Mouse (Mus musculus): ENCODE data around the gene Pigh. TPM values are rescaled to one million over a fixed set of nuclear protein-coding genes. Genes with fewer than 3 reads are reported as not detected.
A peak's percentile ranks its signal among the peaks of the same experiment; 100 is the strongest.

The Pigh gene
- polyA plus RNA-seq, 1 experiment from 2014 or later = 35.0 TPM

DNA sequence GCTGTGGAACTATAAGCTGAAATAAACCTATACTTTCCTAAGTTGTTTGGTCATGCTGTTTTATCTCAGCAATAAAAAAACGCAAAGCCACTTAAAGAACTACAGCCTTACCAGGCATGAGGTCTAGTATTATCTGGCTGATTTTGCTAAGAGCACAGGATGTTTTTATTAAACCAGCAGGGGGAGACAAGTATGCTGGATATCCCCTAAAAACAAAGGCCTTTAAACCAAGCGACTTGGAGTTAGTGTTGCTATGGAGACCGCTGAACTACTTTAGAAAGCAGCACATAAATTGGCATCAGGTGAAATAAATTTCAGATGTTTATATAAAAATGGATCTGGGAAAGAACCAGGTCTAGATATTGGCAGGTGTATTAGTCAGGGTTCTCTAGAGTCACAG, 33.4 kb upstream of the Pigh start:
- 40% methylated on average over 3 of the region's 3 CpGs for WGBS
- no peak overlapping the region for H3K4me3 ChIP-seq (replicated peaks; ENCODE audit: low read length)
- H3K27ac ChIP-seq (ENCODE audit: low read length) = no peak overlapping the region
- H3K9me3 ChIP-seq (replicated peaks; ENCODE audit: control insufficient read depth, low read length) = no peaks in the 10 kb centered on the region
- H3K27me3 ChIP-seq (ENCODE audit: control insufficient read depth, insufficient read depth, low read length) = no peaks in the 10 kb centered on the region
- H3K4me2 ChIP-seq (ENCODE audit: low read depth, low read length) = no peak overlapping the region
- ATAC-seq (ENCODE audit: insufficient read depth, low FRiP score) = no peak
- H3K4me1 ChIP-seq (ENCODE audit: control insufficient read depth, insufficient read depth, low read length) = no peaks in the 10 kb centered on the region
- H3K36me3 ChIP-seq (ENCODE audit: control insufficient read depth, insufficient read depth, low read length) = no peaks in the 10 kb centered on the region
- H3K9ac ChIP-seq (ENCODE audit: low read length) = no peak overlapping the region

DNA sequence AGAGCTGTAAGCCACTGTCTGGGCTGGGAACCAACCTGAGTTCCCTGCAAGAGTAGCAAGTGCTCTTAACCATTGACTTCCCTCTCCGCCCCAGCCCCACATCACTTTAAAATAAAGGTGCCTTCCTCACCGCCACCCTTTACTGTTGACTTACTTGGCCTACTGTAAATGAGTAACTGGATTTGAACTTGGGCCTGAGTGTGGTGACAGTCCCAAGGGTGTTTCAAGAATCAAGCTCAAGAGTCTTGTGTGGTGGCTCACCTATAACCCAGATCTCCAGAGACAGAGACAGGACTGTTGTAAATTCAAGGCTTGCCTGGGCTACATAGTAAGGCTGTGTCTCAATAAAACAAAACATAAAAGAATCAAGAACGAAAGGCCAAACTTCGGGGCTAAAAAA, 29.5 kb upstream of the Pigh start:
- WGBS = 81% methylated on average over 4 of the region's 4 CpGs
- H3K36me3 ChIP-seq (ENCODE audit: control insufficient read depth, insufficient read depth, low read length) = no peaks in the 10 kb centered on the region
- no peaks in the 10 kb centered on the region for H3K4me1 ChIP-seq (ENCODE audit: control insufficient read depth, insufficient read depth, low read length)
- no peaks in the 10 kb centered on the region for H3K27me3 ChIP-seq (ENCODE audit: control insufficient read depth, insufficient read depth, low read length)
- ATAC-seq (ENCODE audit: insufficient read depth, low FRiP score) = no peak
- H3K4me2 ChIP-seq (ENCODE audit: low read depth, low read length) = no peak overlapping the region
- no peak overlapping the region for H3K9ac ChIP-seq (ENCODE audit: low read length)
- H3K27ac ChIP-seq (ENCODE audit: low read length) = no peak overlapping the region
- no peaks in the 10 kb centered on the region for H3K9me3 ChIP-seq (replicated peaks; ENCODE audit: control insufficient read depth, low read length)
- no peak overlapping the region for H3K4me3 ChIP-seq (replicated peaks; ENCODE audit: low read length)

DNA sequence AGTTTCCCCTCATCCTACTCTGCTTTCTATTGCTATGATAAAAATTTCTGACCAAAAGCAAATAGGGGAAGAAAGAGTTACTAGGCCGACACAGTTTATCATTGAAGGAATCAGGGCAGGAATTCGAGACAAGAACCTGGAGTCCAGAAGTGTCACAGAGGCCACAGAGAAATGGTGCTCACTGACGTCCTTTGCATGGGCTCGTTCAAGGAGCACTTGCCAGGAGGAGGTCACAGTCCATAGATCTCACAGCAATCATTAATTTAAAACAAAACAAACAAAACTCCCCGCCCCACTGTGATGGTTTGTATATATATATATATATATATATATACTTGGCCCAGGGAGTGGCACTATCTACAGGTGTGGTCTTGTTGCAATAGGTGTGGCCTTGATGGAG, 15.9 kb upstream of the Pigh start:
- 60% methylated on average over 5 of the region's 5 CpGs for WGBS
- Histone ChIP-seq H3K9me3 (replicated peaks; ENCODE audit: control insufficient read depth, low read length) (no peaks in the 10 kb centered on the region), H3K4me1 (ENCODE audit: control insufficient read depth, insufficient read depth, low read length) (no peaks in the 10 kb centered on the region), H3K27ac (ENCODE audit: low read length) (no peak overlapping the region), H3K36me3 (ENCODE audit: control insufficient read depth, insufficient read depth, low read length) (no peaks in the 10 kb centered on the region), H3K9ac (ENCODE audit: low read length) (no peak overlapping the region), H3K4me3 (replicated peaks; ENCODE audit: low read length) (no peak overlapping the region), H3K4me2 (ENCODE audit: low read depth, low read length) (no peak overlapping the region), H3K27me3 (ENCODE audit: control insufficient read depth, insufficient read depth, low read length) (no peaks in the 10 kb centered on the region)
- no peak for ATAC-seq (ENCODE audit: insufficient read depth, low FRiP score)

DNA sequence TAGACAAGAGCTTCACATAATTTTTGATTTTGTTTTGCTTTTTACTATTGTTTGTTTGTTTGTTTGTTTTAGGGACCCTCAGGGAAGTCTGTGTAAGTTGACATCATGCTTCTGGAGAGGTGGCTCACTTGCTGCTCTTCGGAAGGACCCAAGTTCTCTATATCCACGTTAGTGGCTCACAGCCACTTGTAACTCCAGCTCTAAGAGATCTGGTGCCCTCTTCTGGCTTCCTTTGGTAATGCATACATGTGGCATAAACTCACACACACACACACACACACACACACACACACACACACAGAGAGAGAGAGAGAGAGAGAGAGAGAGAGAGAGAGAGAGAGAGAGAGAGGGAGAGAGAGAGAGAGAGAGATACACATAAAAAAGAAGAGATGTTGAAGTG, 15.1 kb upstream of the Pigh start:
- no peak for ATAC-seq (ENCODE audit: insufficient read depth, low FRiP score)
- H3K9ac ChIP-seq (ENCODE audit: low read length) = no peak overlapping the region
- H3K27me3 ChIP-seq (ENCODE audit: control insufficient read depth, insufficient read depth, low read length) = no peaks in the 10 kb centered on the region
- no peak overlapping the region for H3K27ac ChIP-seq (ENCODE audit: low read length)
- WGBS = 74% methylated on average over 2 of the region's 2 CpGs
- no peaks in the 10 kb centered on the region for H3K9me3 ChIP-seq (replicated peaks; ENCODE audit: control insufficient read depth, low read length)
- no peak overlapping the region for H3K4me3 ChIP-seq (replicated peaks; ENCODE audit: low read length)
- no peaks in the 10 kb centered on the region for H3K36me3 ChIP-seq (ENCODE audit: control insufficient read depth, insufficient read depth, low read length)
- H3K4me1 ChIP-seq (ENCODE audit: control insufficient read depth, insufficient read depth, low read length) = no peaks in the 10 kb centered on the region
- H3K4me2 ChIP-seq (ENCODE audit: low read depth, low read length) = no peak overlapping the region

DNA sequence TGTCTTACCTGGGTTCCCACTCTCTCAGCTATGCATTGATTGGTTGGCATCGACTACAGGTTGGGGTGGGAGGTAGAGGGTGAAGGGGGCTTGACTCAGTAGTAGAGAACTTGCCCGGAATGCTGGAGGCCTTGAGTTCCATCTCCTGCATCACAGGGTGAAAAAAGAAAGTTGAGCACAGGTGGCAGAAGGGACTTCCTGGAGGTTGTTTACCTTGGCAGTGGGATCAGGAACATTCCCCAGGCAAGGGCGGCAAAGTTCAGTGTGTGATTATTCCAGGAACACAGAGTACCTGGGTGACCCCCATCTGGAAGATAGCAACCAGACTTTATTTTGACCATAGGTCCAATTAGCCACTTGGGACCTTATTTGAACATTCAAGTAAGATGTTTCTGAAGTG, 14.3 kb upstream of the Pigh start:
- H3K27me3 ChIP-seq (ENCODE audit: control insufficient read depth, insufficient read depth, low read length) = no peaks in the 10 kb centered on the region
- WGBS = 68% methylated on average over 3 of the region's 3 CpGs
- H3K4me1 ChIP-seq (ENCODE audit: control insufficient read depth, insufficient read depth, low read length) = no peaks in the 10 kb centered on the region
- peak; percentile 68; the same call in 1 of the 2 replicates for ATAC-seq (ENCODE audit: insufficient read depth, low FRiP score)
- H3K4me2 ChIP-seq (ENCODE audit: low read depth, low read length) = no peak overlapping the region
- no peak overlapping the region for H3K27ac ChIP-seq (ENCODE audit: low read length)
- no peak overlapping the region for H3K9ac ChIP-seq (ENCODE audit: low read length)
- no peak overlapping the region for H3K4me3 ChIP-seq (replicated peaks; ENCODE audit: low read length)
- no peaks in the 10 kb centered on the region for H3K36me3 ChIP-seq (ENCODE audit: control insufficient read depth, insufficient read depth, low read length)
- no peaks in the 10 kb centered on the region for H3K9me3 ChIP-seq (replicated peaks; ENCODE audit: control insufficient read depth, low read length)

DNA sequence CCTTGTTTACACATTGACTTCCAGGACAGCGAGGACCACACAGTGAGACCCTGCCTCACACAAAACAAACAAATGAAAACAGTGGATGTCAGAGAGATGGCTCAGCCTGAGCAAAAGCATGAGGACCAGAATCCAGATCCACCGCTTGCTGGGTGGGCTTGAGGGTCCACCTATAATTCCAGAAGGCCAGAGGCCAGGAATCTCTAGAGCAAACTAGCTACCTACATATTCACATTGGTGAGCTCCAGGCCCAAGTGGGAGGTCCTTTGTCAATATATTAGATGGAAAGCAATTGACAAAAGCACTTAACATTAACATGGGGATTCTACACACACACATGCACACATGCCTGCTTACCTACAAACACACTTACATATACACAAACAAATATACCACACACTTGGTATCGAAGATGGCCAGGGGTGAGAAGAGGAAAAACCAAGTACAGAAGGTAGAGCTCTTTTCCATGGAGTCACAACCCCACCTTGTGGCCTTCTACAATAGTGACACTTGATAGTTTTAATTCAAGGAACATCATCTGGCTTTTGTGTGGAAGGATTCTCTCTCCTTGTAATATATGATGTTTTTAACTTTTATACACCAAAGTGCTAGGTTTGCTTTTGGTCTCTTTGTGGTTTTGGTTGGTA, 7.8 kb upstream of the Pigh start:
- Histone ChIP-seq H3K9ac (ENCODE audit: low read length) (no peak overlapping the region), H3K4me1 (ENCODE audit: control insufficient read depth, insufficient read depth, low read length) (no peaks in the 10 kb centered on the region), H3K9me3 (replicated peaks; ENCODE audit: control insufficient read depth, low read length) (no peaks in the 10 kb centered on the region), H3K4me3 (replicated peaks; ENCODE audit: low read length) (no peak overlapping the region), H3K36me3 (ENCODE audit: control insufficient read depth, insufficient read depth, low read length) (no peaks in the 10 kb centered on the region), H3K27ac (ENCODE audit: low read length) (no peak overlapping the region), H3K4me2 (ENCODE audit: low read depth, low read length) (no peak overlapping the region), H3K27me3 (ENCODE audit: control insufficient read depth, insufficient read depth, low read length) (no peaks in the 10 kb centered on the region)
- WGBS = 35% methylated on average over 3 of the region's 3 CpGs
- ATAC-seq (ENCODE audit: insufficient read depth, low FRiP score) = no peak

DNA sequence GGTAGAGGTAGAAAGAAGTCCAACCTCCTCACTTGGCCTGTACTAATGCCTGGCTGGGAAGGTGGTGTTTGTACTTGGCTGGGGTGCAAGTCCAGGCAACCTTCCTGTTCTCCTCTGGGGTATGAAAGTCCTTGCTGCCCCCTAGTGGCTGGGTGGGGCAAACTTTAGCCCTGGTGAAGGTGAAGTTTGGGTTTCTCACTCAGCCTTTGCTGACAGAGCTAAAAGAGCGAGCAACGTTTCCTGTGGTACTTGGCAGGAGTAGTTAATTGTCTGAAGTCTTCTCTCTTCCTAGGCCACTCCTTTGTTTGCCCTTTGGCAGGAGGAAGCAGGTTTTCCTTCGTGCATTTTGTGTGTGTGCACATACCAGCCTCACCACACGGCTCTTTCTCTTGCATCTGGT, 3.1 kb upstream of the Pigh start:
- H3K36me3 ChIP-seq (ENCODE audit: control insufficient read depth, insufficient read depth, low read length) = no peaks in the 10 kb centered on the region
- peak overlapping the region; percentile 37 for H3K27ac ChIP-seq (ENCODE audit: low read length)
- no peak overlapping the region for H3K4me2 ChIP-seq (ENCODE audit: low read depth, low read length)
- no peak overlapping the region for H3K4me3 ChIP-seq (replicated peaks; ENCODE audit: low read length)
- no peaks in the 10 kb centered on the region for H3K27me3 ChIP-seq (ENCODE audit: control insufficient read depth, insufficient read depth, low read length)
- WGBS = 28% methylated on average over 4 of the region's 4 CpGs
- peaks cover 4% of the 10 kb centered on the region; the same call in 1 of the 2 replicates for H3K4me1 ChIP-seq (ENCODE audit: control insufficient read depth, insufficient read depth, low read length)
- ATAC-seq (ENCODE audit: insufficient read depth, low FRiP score) = no peak
- H3K9me3 ChIP-seq (replicated peaks; ENCODE audit: control insufficient read depth, low read length) = no peaks in the 10 kb centered on the region
- H3K9ac ChIP-seq (ENCODE audit: low read length) = no peak overlapping the region

DNA sequence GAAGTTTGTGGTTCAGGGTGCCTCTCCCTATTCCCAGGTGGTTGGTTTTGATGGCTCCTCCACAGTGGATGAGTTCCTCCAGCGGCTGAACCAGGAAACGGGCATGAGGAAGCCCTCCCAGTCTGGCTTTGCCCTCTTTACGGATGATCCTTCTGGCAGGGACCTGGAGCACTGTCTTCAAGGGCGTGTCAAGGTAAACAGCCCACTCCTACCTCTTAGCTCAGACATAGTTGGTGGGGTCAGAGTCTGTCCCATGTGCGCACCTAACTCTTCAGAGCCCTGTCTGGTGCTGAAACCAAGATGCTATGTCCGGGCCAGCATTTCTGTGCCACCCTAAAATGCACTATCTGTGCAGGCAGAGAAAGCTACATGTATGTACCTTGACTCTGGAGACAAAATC, 16.1 kb downstream of the Pigh start:
- WGBS = 82% methylated on average over 6 of the region's 6 CpGs
- no peak for ATAC-seq (ENCODE audit: insufficient read depth, low FRiP score)

DNA sequence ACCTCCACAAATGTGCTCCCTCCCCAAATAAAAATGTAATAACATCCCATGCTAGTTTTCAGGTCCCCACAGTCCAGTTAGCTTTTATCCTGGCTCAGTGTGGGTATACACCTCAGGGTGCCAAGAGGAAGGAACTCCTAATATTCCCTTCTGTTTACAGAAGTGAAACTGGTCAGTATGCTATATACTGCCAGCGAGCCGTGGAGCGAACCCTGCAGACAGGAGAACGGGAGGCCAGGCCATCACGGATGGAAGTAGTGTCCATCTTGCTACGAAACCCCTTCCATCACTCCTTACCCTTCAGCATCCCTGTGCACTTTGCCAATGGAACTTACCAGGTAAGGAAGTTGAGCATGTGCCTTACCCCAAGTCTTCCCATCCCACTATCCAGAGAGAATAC, 16.9 kb downstream of the Pigh start:
- H3K36me3 ChIP-seq (ENCODE audit: control insufficient read depth, insufficient read depth, low read length) = peaks cover 13% of the 10 kb centered on the region
- 88% methylated on average over 6 of the region's 6 CpGs for WGBS
- no peak for ATAC-seq (ENCODE audit: insufficient read depth, low FRiP score)

More for the DNA sequence above, 16.1 kb downstream of the Pigh start:
- Histone ChIP-seq H3K27me3 (ENCODE audit: control insufficient read depth, insufficient read depth, low read length) (no peaks in the 10 kb centered on the region), H3K9ac (ENCODE audit: low read length) (no peak overlapping the region), H3K4me2 (ENCODE audit: low read depth, low read length) (no peak overlapping the region), H3K27ac (ENCODE audit: low read length) (no peak overlapping the region), H3K4me3 (replicated peaks; ENCODE audit: low read length) (no peak overlapping the region), H3K36me3 (ENCODE audit: control insufficient read depth, insufficient read depth, low read length) (peaks cover 13% of the 10 kb centered on the region), H3K4me1 (ENCODE audit: control insufficient read depth, insufficient read depth, low read length) (no peaks in the 10 kb centered on the region), H3K9me3 (replicated peaks; ENCODE audit: control insufficient read depth, low read length) (no peaks in the 10 kb centered on the region)

More for the DNA sequence above, 16.9 kb downstream of the Pigh start:
- Histone ChIP-seq H3K27ac (ENCODE audit: low read length) (no peak overlapping the region), H3K9me3 (replicated peaks; ENCODE audit: control insufficient read depth, low read length) (no peaks in the 10 kb centered on the region), H3K4me3 (replicated peaks; ENCODE audit: low read length) (no peak overlapping the region), H3K27me3 (ENCODE audit: control insufficient read depth, insufficient read depth, low read length) (no peaks in the 10 kb centered on the region), H3K9ac (ENCODE audit: low read length) (no peak overlapping the region), H3K4me1 (ENCODE audit: control insufficient read depth, insufficient read depth, low read length) (no peaks in the 10 kb centered on the region), H3K4me2 (ENCODE audit: low read depth, low read length) (no peak overlapping the region)
